Mouse (Mus musculus) induced T-regulatory cell, adult 2 months (primary cell): ENCODE data around the gene Psmd10.

Experiments used
- DNase-seq: peaks from one replicate; pipeline ENCODE4 v3.0.0-alpha.2; 2012; ENCODE audit warnings: low read depth

Gene Psmd10

GRCm38 (mm10) chrX:140956272-140956940, at the start of gene Psmd10, which contains the start of gene Atg4a:
Psmd10 (minus strand) TSS chrX:140956728.
Atg4a (plus strand) TSS chrX:140956907.
- peak; percentile 96 for DNase-seq

- DNase-seq = no peak
Measured at GRCm38 (mm10) chrX:140998885-140999284, 42.4 kb upstream of the Psmd10 start.

GRCm38 (mm10) chrX:140997912-140998545, 41.5 kb upstream of the Psmd10 start:
- no peak for DNase-seq

- DNase-seq = no peak
Measured at GRCm38 (mm10) chrX:140996909-140997516, 40.5 kb upstream of the Psmd10 start.

- no peak for DNase-seq
Measured at GRCm38 (mm10) chrX:140985256-140985655, 28.7 kb upstream of the Psmd10 start.

- peak; percentile 11 for DNase-seq
Measured at GRCm38 (mm10) chrX:140984795-140985194, 28.3 kb upstream of the Psmd10 start.

GRCm38 (mm10) chrX:140983206-140983960, 26.9 kb upstream of the Psmd10 start:
- DNase-seq = no peak

- no peak for DNase-seq
Measured at GRCm38 (mm10) chrX:140980163-140980562, 23.6 kb upstream of the Psmd10 start.

- DNase-seq = no peak
Measured at GRCm38 (mm10) chrX:140979546-140979945, 23.0 kb upstream of the Psmd10 start.

- no peak for DNase-seq
Measured at GRCm38 (mm10) chrX:140978943-140979342, 22.4 kb upstream of the Psmd10 start.

GRCm38 (mm10) chrX:140956959-140957358, 431 bp upstream of the Psmd10 start:
- DNase-seq = no peak

GRCm38 (mm10) chrX:140953618-140954017, 2.9 kb downstream of the Psmd10 start:
- DNase-seq = no peak

GRCm38 (mm10) chrX:140936271-140936670, 20.3 kb downstream of the Psmd10 start:
- DNase-seq = no peak

GRCm38 (mm10) chrX:140933263-140933662, 23.3 kb downstream of the Psmd10 start:
- DNase-seq = no peak

- no peak for DNase-seq
Measured at GRCm38 (mm10) chrX:140932066-140932465, 24.5 kb downstream of the Psmd10 start.

- DNase-seq = no peak
Measured at GRCm38 (mm10) chrX:140921321-140921720, 35.2 kb downstream of the Psmd10 start.

- no peak for DNase-seq
Measured at GRCm38 (mm10) chrX:140907360-140907759, 49.2 kb downstream of the Psmd10 start, which contains the start of gene Vsig1. Vsig1 (plus strand) TSS chrX:140907608.

- DNase-seq = no peak
Measured at GRCm38 (mm10) chrX:140903487-140903886, 53.0 kb downstream of the Psmd10 start.
